ENCODE assay signal across 8 mouse cellular contexts in the genomic region with DNA sequence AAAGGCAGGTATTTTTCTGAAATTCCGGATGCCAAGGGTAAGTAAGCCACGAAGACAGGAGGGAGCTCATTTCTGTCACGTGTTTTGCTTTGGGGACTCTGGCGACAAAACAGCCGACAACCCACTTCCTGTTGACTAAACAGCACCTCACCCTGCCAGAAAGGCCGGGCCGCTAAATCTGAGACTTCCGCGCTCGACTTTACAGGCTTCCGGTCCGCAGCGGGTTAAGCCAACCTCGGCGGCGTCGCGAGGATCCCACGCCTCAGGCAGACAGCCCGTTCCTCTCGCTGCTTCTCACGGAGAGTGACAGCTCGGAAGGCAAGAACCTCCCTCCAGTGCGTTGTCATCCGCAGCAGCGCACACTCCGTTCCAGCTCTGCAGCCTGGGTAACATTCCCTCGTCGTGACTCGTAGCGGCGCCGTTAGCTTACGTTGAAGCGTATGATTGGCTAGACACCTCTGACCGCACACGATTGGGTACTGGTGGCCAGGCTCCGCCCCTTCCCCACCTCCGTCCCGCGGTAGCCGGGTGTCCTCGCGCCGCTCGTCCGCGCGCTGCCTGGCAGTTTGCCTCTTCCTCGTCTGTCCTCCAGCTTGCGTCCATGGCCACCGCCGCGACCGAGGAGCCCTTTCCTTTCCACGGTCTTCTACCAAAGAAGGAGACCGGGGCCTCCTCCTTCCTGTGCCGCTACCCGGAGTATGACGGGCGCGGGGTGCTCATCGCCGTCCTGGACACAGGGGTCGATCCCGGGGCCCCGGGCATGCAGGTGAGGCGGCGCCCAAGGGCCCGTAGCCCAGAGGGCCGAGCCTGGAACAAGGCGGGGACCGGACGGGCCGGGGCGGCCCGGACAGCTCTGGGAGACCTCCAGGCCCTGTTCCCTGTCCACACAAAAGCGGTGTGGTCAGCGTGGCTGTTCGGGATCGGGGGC. TPM values are rescaled to one million over a fixed set of nuclear protein-coding genes. Genes with fewer than 3 reads are reported as not detected.
DNase-seq lines count a peak whose midpoint lies in the region; ATAC-seq and TF ChIP-seq lines count a peak whose summit lies in the region.

TSS of gene Tpp2 (plus strand) at position 160 of the 928 bp plus-strand sequence.

- intact Hi-C loops in heart, postnatal 36 days (cut with DNase I), result loop anchor here (5.0 to 10.0 kb wide), 2 partner anchors 106 to 171 kb away; partner anchors contain the start of genes Tex30 and Uxs1

- H3K4me1 ChIP-seq in G1E (ENCODE audit: insufficient read depth, low read depth, low read length), result peaks cover 25% of the 10 kb centered on the region
- peaks cover 12% of the 10 kb centered on the region for H3K4me1 ChIP-seq in forebrain, embryonic 16.5 days (replicated peaks; ENCODE audit: control insufficient read depth, insufficient read depth, low read length)
- H3K4me1 ChIP-seq in lung, embryonic 14.5 days (ENCODE audit: insufficient read depth), result no peaks in the 10 kb centered on the region; the same call in 1 of the 2 replicates
- no peaks in the 10 kb centered on the region for H3K4me1 ChIP-seq in olfactory bulb, adult 2 months (ENCODE audit: control insufficient read depth, insufficient read depth, low read length)
- no peaks in the 10 kb centered on the region for H3K4me1 ChIP-seq in thymus, adult 2 months (replicated peaks; ENCODE audit: control insufficient read depth, insufficient read depth, low read length)

- peak within 1 kb of the TSS; percentile 96 for H3K27ac ChIP-seq in forebrain, embryonic 16.5 days (ENCODE audit: low read length)
- peak within 1 kb of the TSS; percentile 94 for H3K27ac ChIP-seq in layer of hippocampus, adult 2 months
- H3K27ac ChIP-seq in lung, embryonic 14.5 days (ENCODE audit: low read depth), result peak within 1 kb of the TSS; percentile 98
- peak within 1 kb of the TSS; percentile 99 for H3K27ac ChIP-seq in olfactory bulb, adult 2 months (ENCODE audit: insufficient read depth, low read depth, low read length)
- peak within 1 kb of the TSS; percentile 82 for H3K27ac ChIP-seq in thymus, adult 2 months (ENCODE audit: control insufficient read depth, insufficient read depth, low read length)

- peak; percentile 96 for DNase-seq in G1E (ENCODE audit: low spot score)
- DNase-seq in cerebellum, adult 18-20 months, result peak; percentile 97
- peak; percentile 94 to 95 for DNase-seq in heart, postnatal 36 days
- peak; percentile 96 to 98 for DNase-seq in layer of hippocampus, adult 2 months (ENCODE audit: low spot score in 2 of 2)
- DNase-seq in lung, embryonic 14.5 days, result peak; percentile 99
- DNase-seq in thymus, adult 2 months, result peak; percentile 92

- peak within 1 kb of the TSS; percentile 74 for H3K4me2 ChIP-seq in forebrain, embryonic 16.5 days (ENCODE audit: low read length)
- H3K4me2 ChIP-seq in lung, embryonic 14.5 days, result peak within 1 kb of the TSS; percentile 63

- no peaks in the 10 kb centered on the region for H3K9me3 ChIP-seq in G1E (replicated peaks)
- no peaks in the 10 kb centered on the region for H3K9me3 ChIP-seq in forebrain, embryonic 16.5 days (ENCODE audit: control insufficient read depth, low read length)
- no peaks in the 10 kb centered on the region for H3K9me3 ChIP-seq in lung, embryonic 14.5 days (ENCODE audit: low read depth, low read length)

- peak within 1 kb of the TSS; percentile 95 for H3K4me3 ChIP-seq in G1E (ENCODE audit: low read depth, low read length)
- H3K4me3 ChIP-seq in forebrain, embryonic 16.5 days (replicated peaks; ENCODE audit: low read length), result peak within 1 kb of the TSS; percentile 97
- H3K4me3 ChIP-seq in layer of hippocampus, adult 2 months, result peak within 1 kb of the TSS; percentile 84
- peak within 1 kb of the TSS; percentile 98 for H3K4me3 ChIP-seq in lung, embryonic 14.5 days (ENCODE audit: low read depth, low read length)
- peak within 1 kb of the TSS; percentile 84 for H3K4me3 ChIP-seq in olfactory bulb, adult 2 months (ENCODE audit: insufficient read depth, low read depth, low read length)
- peak within 1 kb of the TSS; percentile 51 for H3K4me3 ChIP-seq in thymus, adult 2 months (ENCODE audit: control insufficient read depth, insufficient read depth, low read length)

- no peaks in the 10 kb centered on the region for H3K27me3 ChIP-seq in G1E (ENCODE audit: insufficient read depth, low read length)
- no peaks in the 10 kb centered on the region for H3K27me3 ChIP-seq in forebrain, embryonic 16.5 days (replicated peaks; ENCODE audit: control insufficient read depth, insufficient read depth, low read length)
- H3K27me3 ChIP-seq in lung, embryonic 14.5 days (ENCODE audit: insufficient read depth, low read length), result no peaks in the 10 kb centered on the region
- H3K27me3 ChIP-seq in thymus, adult 2 months (ENCODE audit: control insufficient read depth, insufficient read depth, low read length), result no peaks in the 10 kb centered on the region

- H3K36me3 ChIP-seq in G1E (replicated peaks), result peaks cover 16% of the 10 kb centered on the region
- no peaks in the 10 kb centered on the region for H3K36me3 ChIP-seq in forebrain, embryonic 16.5 days (ENCODE audit: control insufficient read depth, insufficient read depth)
- H3K36me3 ChIP-seq in lung, embryonic 14.5 days (ENCODE audit: insufficient read depth), result no peaks in the 10 kb centered on the region
- H3K36me3 ChIP-seq in thymus, adult 2 months (ENCODE audit: control insufficient read depth, insufficient read depth, low read length), result no peaks in the 10 kb centered on the region

- WGBS in forebrain, embryonic 16.5 days, result under 1% methylated on average over 81 of the region's 81 CpGs
- WGBS in lung, embryonic 14.5 days, result under 1% methylated on average over 81 of the region's 81 CpGs
- under 1% methylated on average over 81 of the region's 81 CpGs for WGBS in olfactory bulb, adult 2 months
- WGBS in thymus, adult 2 months, result under 1% methylated on average over 81 of the region's 81 CpGs

- H3K9ac ChIP-seq in forebrain, embryonic 16.5 days (replicated peaks; ENCODE audit: low read depth, low read length), result peak within 1 kb of the TSS; percentile 96
- H3K9ac ChIP-seq in lung, embryonic 14.5 days, result peak within 1 kb of the TSS; percentile 99

- peak; percentile 96 for ATAC-seq in G1E (ENCODE audit: extremely low read depth, insufficient number of reproducible peaks, low FRiP score, poor library complexity, severe bottlenecking)
- peak; percentile 100 for ATAC-seq in forebrain, embryonic 16.5 days
- peak; percentile 100 for ATAC-seq in lung, embryonic 14.5 days (ENCODE audit: insufficient read depth)

- peak; percentile 83 for TF ChIP-seq POLR2A in olfactory bulb, adult 2 months (IDR thresholded peaks at IDR 0.05; ENCODE audit: insufficient read depth, low read depth, low read length)
- peak; percentile 67 for TF ChIP-seq POLR2A in thymus, adult 2 months (IDR thresholded peaks at IDR 0.05; ENCODE audit: control insufficient read depth, extremely low read depth, insufficient read depth, low read length, poor library complexity)

- no peak for TF ChIP-seq CTCF in G1E (IDR thresholded peaks at IDR 0.05; ENCODE audit: low read depth, low read length)
- TF ChIP-seq CTCF in layer of hippocampus, adult 2 months (conservative IDR thresholded peaks at IDR 0.05), result no peak
- no peak for TF ChIP-seq CTCF in lung, embryonic 14.5 days (IDR thresholded peaks at IDR 0.05; ENCODE audit: low read depth)
- TF ChIP-seq CTCF in olfactory bulb, adult 2 months (IDR thresholded peaks at IDR 0.05; ENCODE audit: insufficient read depth, low read depth, low read length), result no peak
- TF ChIP-seq CTCF in thymus, adult 2 months (IDR thresholded peaks at IDR 0.05; ENCODE audit: borderline replicate concordance, control insufficient read depth, extremely low read depth, insufficient read depth, low read length, poor library complexity), result 0 out of 2 replicates have a peak, but pooled peaks have one; percentile 45

RNA-seq across cellular contexts. Expression of gene Tpp2, which starts in this region (rescaled TPM):
- total RNA-seq in G1E (2014; fragmentation: Nextera tagmentation) (215 and 240 TPM in 2 replicates), G1E (2017) (204 and 246 TPM in 2 replicates)
- polyA plus RNA-seq in G1E (2012), result 19.0 and 19.4 TPM in 2 replicates
- 58.6 and 67.0 TPM in 2 replicates for polyA plus RNA-seq in forebrain, embryonic 16.5 days (2015; fragmentation: Nextera tagmentation; extraction: Ambion mirVana)
- 10 to 100 TPM; 42.1 to 48.1 TPM for total RNA-seq in heart, postnatal 36 days (2021)
- 10 to 100 TPM; 49.6 to 51.5 TPM for total RNA-seq in layer of hippocampus, adult 2 months (2021)
- polyA plus RNA-seq in lung, embryonic 14.5 days (2014; fragmentation: Nextera tagmentation; extraction: Ambion mirVana), result 63.2 and 69.5 TPM in 2 replicates
- 104 TPM in 1 of 2 replicates, not detected in the other for polyA plus RNA-seq in olfactory bulb, adult 2 months (2012; ENCODE audit: insufficient read depth, insufficient read length, low replicate concordance, missing spikeins)
- 12.0 and 13.4 TPM in 2 replicates for polyA plus RNA-seq in thymus, adult 2 months (2012; rRNA removed)

Comparison
In these comparisons a context has a peak if more than half of its experiments do, and no peak if none do; other contexts are left out.
1. Peak in every context shown above with its lines: DNase-seq, ATAC-seq, H3K4me3 ChIP-seq and H3K27ac ChIP-seq.